Mouse (Mus musculus) adrenal gland, postnatal 25 days (tissue): ENCODE measurements around the gene Ston1. TPM values are rescaled to one million over a fixed set of nuclear protein-coding genes. Genes with fewer than 3 reads are reported as not detected.

Source experiments
- DNase-seq: peaks from one replicate; pipeline ENCODE4 v3.0.0; 2021; ENCODE audit warnings: mixed read lengths
- total RNA-seq: library from RNA; stranded (reverse); gene quantifications from 2 replicates; pipeline ENCODE4 v1.2.3, GENCODE M21; 2021

Ston1 gene
- total RNA-seq, 1 experiment from 2014 or later, result 26.0 TPM

DNA sequence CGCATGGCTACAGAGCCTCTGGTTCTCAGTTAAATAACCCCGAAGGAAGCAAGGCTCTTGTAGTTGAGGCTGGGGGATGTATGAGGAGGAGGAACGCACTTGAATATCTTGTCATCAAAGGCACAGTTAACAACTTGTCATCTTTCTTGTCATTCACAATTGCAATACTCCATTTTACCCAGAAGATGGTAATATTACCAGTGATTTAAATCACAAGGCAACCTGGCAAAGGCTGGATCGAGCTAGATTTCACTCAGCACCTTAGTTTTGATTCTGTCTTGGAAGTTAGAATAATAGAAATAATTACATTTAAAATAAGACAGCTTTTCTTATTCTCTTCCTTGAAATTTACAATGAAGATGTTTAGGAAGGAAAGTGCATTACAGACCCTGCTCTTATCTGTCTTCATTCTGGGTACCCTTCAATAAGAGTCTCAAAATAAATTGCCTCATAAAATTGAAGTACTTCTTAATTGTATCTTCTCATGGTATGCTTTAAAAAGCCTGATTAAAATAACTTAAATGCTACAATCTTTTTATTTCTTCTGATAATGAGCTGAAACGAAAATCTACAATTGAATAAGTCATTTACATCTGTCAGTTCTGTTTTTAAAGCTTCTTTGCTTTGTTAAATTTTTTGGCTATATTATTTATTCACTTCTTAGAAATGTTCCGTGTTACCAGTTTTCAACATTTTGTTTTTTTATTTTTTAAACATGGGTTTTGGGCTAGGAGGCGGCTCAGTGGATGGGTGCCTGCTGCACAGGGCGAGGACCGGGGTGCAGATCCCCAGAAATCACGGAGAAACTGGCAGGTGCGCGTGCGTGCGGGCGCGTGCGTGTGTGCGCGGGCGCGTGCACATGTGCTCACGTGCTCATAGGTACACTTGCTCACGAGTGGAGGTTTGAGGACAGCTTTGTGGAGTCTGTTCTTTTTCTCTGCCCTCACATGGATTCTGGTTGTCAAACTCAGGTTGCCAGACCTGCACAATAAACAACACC lies 78.1 kb downstream of the Ston1 start:
- DNase-seq, result no peak

DNA sequence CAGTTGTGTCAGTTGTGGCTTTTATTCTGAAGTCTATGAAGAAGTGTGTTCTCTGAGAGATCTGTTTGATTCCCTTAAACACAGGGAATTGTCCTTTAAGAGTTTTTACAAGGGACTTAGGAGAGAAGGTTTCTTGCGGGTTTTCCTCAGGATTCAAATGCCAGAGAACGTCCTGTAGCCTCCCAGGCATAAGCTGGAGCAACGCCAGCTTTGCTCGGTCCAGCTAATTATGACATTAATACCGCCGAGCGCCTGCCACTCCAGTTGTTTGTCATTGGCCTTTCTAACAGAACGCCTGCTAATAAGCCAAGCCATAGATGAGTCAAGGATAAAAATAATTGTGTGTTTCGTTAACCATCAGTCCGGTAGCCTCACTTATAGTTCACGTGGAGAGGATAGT lies 90.7 kb downstream of the Ston1 start:
- no peak for DNase-seq

DNA sequence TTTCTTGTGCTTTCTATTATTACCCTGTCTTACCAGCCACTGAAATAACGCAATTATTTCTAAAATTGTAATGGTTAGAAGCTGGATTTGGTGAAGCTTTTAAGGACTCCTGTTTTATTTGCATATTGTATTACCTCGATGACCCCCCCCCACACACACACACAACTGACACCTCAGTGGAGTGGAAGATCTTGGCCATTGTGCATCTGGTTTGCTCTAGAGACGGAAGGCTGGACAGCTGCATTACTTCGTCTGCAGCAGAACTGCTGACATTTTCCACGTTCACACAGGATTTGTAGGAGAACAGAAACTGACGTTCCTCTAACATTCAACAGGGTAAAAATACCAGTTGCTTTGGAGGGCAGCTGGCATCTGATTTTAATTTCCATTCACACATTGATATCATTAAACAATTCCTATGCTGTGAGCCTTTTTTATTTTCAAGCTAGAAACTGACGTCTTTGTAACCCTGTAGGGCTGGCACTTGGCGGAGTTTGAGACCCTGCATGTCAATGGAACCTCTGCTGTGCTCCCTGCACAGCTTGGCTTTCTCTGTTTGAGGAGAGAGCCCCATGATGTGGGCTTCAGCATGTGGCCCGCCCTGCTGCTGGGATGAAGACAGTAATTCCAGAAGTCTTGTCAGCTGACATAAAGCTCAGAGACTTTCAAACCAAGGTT lies 99.3 kb downstream of the Ston1 start:
- DNase-seq, result no peak

DNA sequence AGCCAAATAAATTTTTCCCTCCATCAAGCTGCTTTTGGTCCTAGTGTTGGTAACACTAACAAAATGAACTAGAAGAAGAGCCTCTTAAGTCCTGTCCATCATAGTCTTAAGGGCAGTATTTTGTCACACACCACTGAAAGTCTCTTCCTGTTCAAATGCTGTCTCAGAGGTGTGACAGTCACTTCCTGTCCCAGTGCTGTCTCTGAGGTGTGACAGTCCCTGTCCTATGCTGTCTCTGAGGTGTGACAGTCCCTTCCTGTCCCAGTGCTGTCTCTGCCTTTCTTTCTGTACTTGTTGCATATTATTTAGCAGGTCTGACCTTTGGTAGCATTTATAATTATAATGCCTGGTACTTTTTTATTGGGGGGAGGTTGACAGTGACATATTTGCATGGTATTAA lies 103.4 kb downstream of the Ston1 start:
- DNase-seq, result no peak

DNA sequence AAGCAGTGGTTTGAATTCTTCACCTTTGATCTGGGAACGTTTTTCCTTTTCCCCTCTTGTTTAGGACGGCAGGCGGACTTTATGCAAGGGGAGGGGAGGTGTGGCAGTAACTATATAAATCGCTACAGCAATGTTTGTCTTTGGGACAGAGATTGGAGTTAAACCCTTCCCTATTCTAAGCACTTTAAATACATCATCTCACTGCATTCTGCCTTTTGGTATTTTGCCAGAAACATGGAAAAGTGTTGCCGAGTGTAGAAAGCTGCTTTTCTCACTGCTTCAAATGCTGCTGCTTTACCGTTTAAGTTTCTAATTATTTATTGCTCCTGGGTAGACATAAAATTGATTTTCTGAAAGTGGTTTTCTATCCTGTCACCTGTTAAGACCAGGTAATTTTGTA lies 104.9 kb downstream of the Ston1 start:
- DNase-seq, result no peak

DNA sequence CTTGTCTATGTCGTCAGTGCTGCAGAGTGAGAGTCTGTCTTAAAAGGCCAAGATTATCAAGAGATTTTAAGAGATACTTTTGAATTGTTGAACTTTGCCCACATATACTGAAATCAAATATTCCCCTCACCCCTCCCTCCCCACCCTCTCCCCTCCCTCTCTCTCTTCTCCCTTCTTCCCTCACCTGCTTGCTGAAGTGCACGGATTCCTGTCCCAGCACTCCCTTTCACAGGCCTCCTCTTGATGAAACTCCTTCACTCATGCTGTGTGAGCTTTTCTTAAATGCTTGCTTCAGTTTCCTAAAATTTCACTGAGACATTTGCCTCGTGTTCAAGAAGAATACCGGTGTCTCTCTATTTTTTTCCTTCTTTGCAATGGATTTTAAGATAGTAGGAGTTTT lies 105.6 kb downstream of the Ston1 start:
- no peak for DNase-seq

DNA sequence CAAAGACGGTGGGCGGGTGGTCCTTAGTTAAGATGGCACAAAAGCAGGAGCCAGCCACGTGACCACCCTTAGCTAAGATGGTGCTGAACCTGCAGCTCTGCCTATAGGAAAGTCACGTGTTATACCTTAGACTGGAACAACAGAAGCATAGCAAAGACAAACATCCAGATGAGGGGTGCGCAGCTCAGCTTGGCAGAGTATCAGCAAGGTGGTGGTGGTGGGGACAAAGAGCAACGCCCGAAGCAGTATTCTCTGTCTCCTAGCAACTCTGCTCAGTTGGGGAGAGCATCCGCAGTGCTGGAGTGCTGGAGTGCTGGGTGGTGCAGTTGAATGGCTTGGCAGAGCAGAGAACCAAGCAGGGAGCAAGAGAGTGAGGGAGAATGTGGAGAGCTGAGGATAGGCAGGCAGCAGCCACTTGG lies 108.8 kb downstream of the Ston1 start:
- no peak for DNase-seq

Other genes with a start within 250 kb of the Ston1 start
- gene Foxn2, start 157.0 kb upstream of the Ston1 start, total RNA-seq, result 21.6 and 22.7 TPM in 2 replicates
- 46.4 and 46.6 TPM in 2 replicates for gene Ppp1r21, start 67.6 kb upstream of the Ston1 start, total RNA-seq
- not detected in 2 replicates for gene Gtf2a1l, start 71.0 kb downstream of the Ston1 start, total RNA-seq
- gene Lhcgr, start 194.3 kb downstream of the Ston1 start, total RNA-seq, result not detected in 2 replicates